Mouse (Mus musculus) lung, postnatal 0 days (tissue): ENCODE measurements around the gene Stub1.

Source experiments
- CTCF ChIP-seq: IDR thresholded peaks from 2 replicates; pipeline ENCODE4 v1.5.1; 2016; ENCODE audit warnings: antibody characterized with exemption, mild to moderate bottlenecking
- EP300 ChIP-seq: IDR thresholded peaks from 2 replicates; pipeline ENCODE4 v1.6.1; 2016; ENCODE audit warnings: antibody characterized with exemption, mild to moderate bottlenecking, control low read depth

DNA sequence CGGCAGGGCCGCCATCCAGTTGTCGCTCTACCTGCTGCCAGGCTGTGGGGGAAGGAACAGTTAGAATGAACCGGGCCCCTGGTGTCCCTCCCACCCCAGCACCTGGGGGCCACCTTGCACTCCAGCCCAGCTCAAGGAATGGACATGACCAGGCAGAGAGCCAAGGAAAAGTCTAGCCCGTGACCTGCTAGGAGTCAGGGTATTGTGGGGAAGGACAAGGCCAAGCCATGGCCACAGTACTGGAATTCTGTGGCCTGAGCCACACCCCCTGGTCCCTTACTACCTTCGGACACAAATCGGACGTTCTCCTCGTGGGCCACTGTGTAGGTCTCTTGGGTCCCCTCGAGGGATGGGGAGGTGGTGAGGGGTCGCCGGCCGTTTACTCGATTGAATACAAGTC is 31.1 kb upstream of the Stub1 start:
- TF ChIP-seq CTCF, result no peak
- TF ChIP-seq EP300, result no peak
